Mouse (Mus musculus) kidney, embryonic 16.5 days (tissue): ENCODE measurements around the gene Snapc3. TPM values are rescaled to one million over a fixed set of nuclear protein-coding genes. Genes with fewer than 3 reads are reported as not detected.
"Not testable (repeated sequence)": the region's sequence is repeated elsewhere in the genome, so short reads cannot be mapped to it uniquely, and the experiment has no call there.

Source experiments
- ATAC-seq: fragments of 200-750 bp; cut with Nextera tagmentation; 2 replicates; pipeline ENCODE4 v1.8.0; 2017; ENCODE audit warnings: moderate TSS enrichment; ENCODE audit not compliant: low FRiP score, low TSS enrichment
- H3K27ac ChIP-seq: fragments of 300-500 bp; sonication (generic); 2 replicates; pipeline ENCODE4 v1.5.1; 2014; ENCODE audit warnings: low read length
- H3K27me3 ChIP-seq: fragments of 300-500 bp; sonication (generic); 2 replicates; pipeline ENCODE4 v1.6.1; 2014; ENCODE audit warnings: low read length, control low read depth, mixed read lengths; ENCODE audit not compliant: insufficient read depth
- H3K36me3 ChIP-seq: fragments of 300-500 bp; sonication (generic); 2 replicates; pipeline ENCODE4 v1.6.1; 2014; ENCODE audit warnings: low read length, control low read depth, mixed read lengths; ENCODE audit not compliant: insufficient read depth
- H3K4me1 ChIP-seq: fragments of 300-500 bp; sonication (generic); 2 replicates; pipeline ENCODE4 v1.6.1; 2014; ENCODE audit warnings: low read length, control low read depth, mixed read lengths; ENCODE audit not compliant: insufficient read depth
- H3K4me2 ChIP-seq: fragments of 300-500 bp; sonication (generic); replicated peaks from 2 replicates; pipeline ENCODE4 v1.6.1; 2014; ENCODE audit warnings: low read depth, low read length
- H3K4me3 ChIP-seq: fragments of 300-500 bp; sonication (generic); 2 replicates; pipeline ENCODE4 v1.5.1; 2014; ENCODE audit warnings: mild to moderate bottlenecking, low read length
- H3K9ac ChIP-seq: fragments of 300-500 bp; sonication (generic); replicated peaks from 2 replicates; pipeline ENCODE4 v1.6.1; 2014; ENCODE audit warnings: low read length
- H3K9me3 ChIP-seq: fragments of 300-500 bp; sonication (generic); 2 replicates; pipeline ENCODE4 v1.6.1; 2016; ENCODE audit warnings: low read length, control low read depth
- WGBS: fragments of 180-500 bp; shearing (Covaris S2); extraction: QIAGEN DNeasy Blood & Tissue Kit; methylation state at CpG from one replicate; pipeline ENCODE4 v1.1.7; 2014; 5-methylcytosine and 5-hydroxymethylcytosine counted together
- polyA plus RNA-seq: library from polyadenylated mRNA; unstranded; fragments of >200 nt; fragmentation: Nextera tagmentation; extraction: Ambion mirVana; gene quantifications from 2 replicates; pipeline ENCODE4 v1.2.1, GENCODE M21; 2015

Snapc3 gene
- polyA plus RNA-seq, 1 experiment from 2014 or later, result 43.9 TPM

GRCm38 (mm10) chr4:83511083-83511482 is 93.6 kb downstream of the Snapc3 start:
- Histone ChIP-seq H3K36me3 (no peaks in the 10 kb centered on the region), H3K9me3 (no peaks in the 10 kb centered on the region), H3K4me1 (no peaks in the 10 kb centered on the region), H3K27ac (no peak overlapping the region), H3K4me3 (no peak overlapping the region), H3K27me3 (no peaks in the 10 kb centered on the region), H3K9ac (no peak overlapping the region), H3K4me2 (no peak overlapping the region)
- 62% methylated on average over 8 of the region's 8 CpGs for WGBS
- ATAC-seq, result no peak

- Histone ChIP-seq H3K9me3 (no peaks in the 10 kb centered on the region), H3K27me3 (no peaks in the 10 kb centered on the region), H3K4me2 (no peak overlapping the region), H3K36me3 (no peaks in the 10 kb centered on the region), H3K27ac (no peak overlapping the region), H3K4me1 (no peaks in the 10 kb centered on the region), H3K4me3 (no peak overlapping the region), H3K9ac (no peak overlapping the region)
- no peak for ATAC-seq
- WGBS, result 63% methylated on average over 3 of the region's 3 CpGs
Observed at GRCm38 (mm10) chr4:83512217-83512616, 94.7 kb downstream of the Snapc3 start.

GRCm38 (mm10) chr4:83512644-83513043 is 95.1 kb downstream of the Snapc3 start:
- H3K4me3 ChIP-seq, result no peak overlapping the region
- no peak for ATAC-seq
- 41% methylated on average over 2 of the region's 2 CpGs for WGBS
- no peak overlapping the region for H3K9ac ChIP-seq
- no peak overlapping the region for H3K27ac ChIP-seq
- no peaks in the 10 kb centered on the region for H3K4me1 ChIP-seq
- H3K9me3 ChIP-seq, result no peaks in the 10 kb centered on the region
- H3K36me3 ChIP-seq, result no peaks in the 10 kb centered on the region
- H3K27me3 ChIP-seq, result no peaks in the 10 kb centered on the region
- no peak overlapping the region for H3K4me2 ChIP-seq

DNA sequence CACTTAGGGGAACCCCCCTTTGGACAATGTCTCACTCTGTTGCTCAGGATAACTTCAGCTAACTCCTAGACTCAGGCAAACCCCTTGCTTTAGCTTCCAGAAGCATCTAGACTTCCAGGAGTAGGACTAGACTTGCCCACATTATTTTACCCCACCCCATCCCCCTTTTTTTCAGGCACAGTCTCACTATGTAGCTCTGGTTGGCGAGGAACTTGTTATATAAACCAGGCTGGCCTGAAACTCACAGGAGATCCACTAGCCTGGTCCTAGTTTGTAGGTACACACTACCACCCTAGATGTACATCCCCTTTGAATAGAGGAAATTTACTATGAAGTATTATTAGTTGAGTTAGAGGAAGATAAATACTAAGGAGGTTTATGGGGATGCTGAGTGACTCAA is 96.7 kb downstream of the Snapc3 start:
- no peak overlapping the region for H3K4me2 ChIP-seq
- H3K9ac ChIP-seq, result no peak overlapping the region
- 89% methylated on average over 1 of the region's 1 CpGs for WGBS
- no peak overlapping the region for H3K4me3 ChIP-seq
- no peaks in the 10 kb centered on the region for H3K27me3 ChIP-seq
- H3K27ac ChIP-seq, result no peak overlapping the region
- no peaks in the 10 kb centered on the region for H3K36me3 ChIP-seq
- H3K4me1 ChIP-seq, result no peaks in the 10 kb centered on the region
- no peaks in the 10 kb centered on the region for H3K9me3 ChIP-seq
- no peak for ATAC-seq

- WGBS, result 89% methylated on average over 10 of the region's 10 CpGs
- Histone ChIP-seq H3K9ac (no peak overlapping the region), H3K27ac (no peak overlapping the region), H3K4me3 (no peak overlapping the region), H3K36me3 (no peaks in the 10 kb centered on the region), H3K9me3 (no peaks in the 10 kb centered on the region), H3K4me2 (no peak overlapping the region), H3K27me3 (no peaks in the 10 kb centered on the region), H3K4me1 (no peaks in the 10 kb centered on the region)
- ATAC-seq, result no peak
Observed at GRCm38 (mm10) chr4:83514976-83515669, 97.6 kb downstream of the Snapc3 start.

DNA sequence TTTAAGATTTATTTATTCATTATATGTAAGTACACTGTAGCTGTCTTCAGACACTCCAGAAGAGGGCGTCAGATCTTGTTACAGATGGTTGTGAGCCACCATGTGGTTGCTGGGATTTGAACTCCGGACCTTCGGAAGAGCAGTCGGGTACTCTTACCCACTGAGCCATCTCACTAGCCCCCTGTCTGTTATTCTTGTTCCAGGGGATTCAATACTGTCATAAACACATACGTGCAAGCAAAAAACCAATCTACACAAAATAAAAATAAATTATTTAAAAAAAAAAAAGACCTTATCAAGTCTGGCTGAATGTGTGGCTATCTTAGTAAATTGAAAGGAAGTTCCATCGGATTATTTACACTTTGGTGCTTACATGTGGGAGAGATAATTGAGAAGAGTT is 98.6 kb downstream of the Snapc3 start:
- H3K4me1 ChIP-seq, ATAC-seq, H3K27me3 ChIP-seq, H3K27ac ChIP-seq, H3K4me2 ChIP-seq, H3K4me3 ChIP-seq, H3K9me3 ChIP-seq, H3K9ac ChIP-seq, H3K36me3 ChIP-seq: not testable (repeated sequence)
- 94% methylated on average over 5 of the region's 6 CpGs for WGBS

Other genes with a start within 250 kb of the Snapc3 start
- gene Ttc39b, start 93.5 kb upstream of the Snapc3 start, polyA plus RNA-seq, result 2.6 and 3.2 TPM in 2 replicates
- gene Psip1, start 68.7 kb downstream of the Snapc3 start, polyA plus RNA-seq, result 109 and 128 TPM in 2 replicates
- gene Ccdc171, start 107.8 kb downstream of the Snapc3 start, polyA plus RNA-seq, result 3.7 and 4.3 TPM in 2 replicates